Mouse (Mus musculus) brain, embryonic 14.5 days (tissue): ENCODE results near the gene Bach2. TPM values are rescaled to one million over a fixed set of nuclear protein-coding genes. Genes with fewer than 3 reads are reported as not detected.

Experiments
- DNase-seq: peaks from one replicate; pipeline ENCODE4 v3.0.0-alpha.2; 2011; ENCODE audit warnings: low read depth
- CTCF ChIP-seq: fragments of 200-500 bp; IDR thresholded peaks from 2 replicates; pipeline ENCODE4 v1.5.1; 2012; ENCODE audit warnings: inconsistent platforms, mild to moderate bottlenecking, moderate library complexity, borderline replicate concordance; ENCODE audit not compliant: insufficient read depth, insufficient read length; ENCODE audit errors: extremely low read depth
- POLR2A ChIP-seq: fragments of 200-500 bp; IDR thresholded peaks from 2 replicates; pipeline ENCODE4 v1.6.1; 2012; ENCODE audit warnings: mild to moderate bottlenecking, inconsistent platforms, borderline replicate concordance; ENCODE audit not compliant: poor library complexity, insufficient read depth, insufficient read length, severe bottlenecking; ENCODE audit errors: extremely low read depth
- polyA plus RNA-seq: library from polyadenylated mRNA; depleted of rRNA; stranded (reverse); fragments of >200 nt; gene quantifications from 2 replicates; pipeline ENCODE4 v1.2.3, GENCODE M21; 2012

Bach2 gene
- polyA plus RNA-seq, 1 experiment = 31.4 TPM

DNA sequence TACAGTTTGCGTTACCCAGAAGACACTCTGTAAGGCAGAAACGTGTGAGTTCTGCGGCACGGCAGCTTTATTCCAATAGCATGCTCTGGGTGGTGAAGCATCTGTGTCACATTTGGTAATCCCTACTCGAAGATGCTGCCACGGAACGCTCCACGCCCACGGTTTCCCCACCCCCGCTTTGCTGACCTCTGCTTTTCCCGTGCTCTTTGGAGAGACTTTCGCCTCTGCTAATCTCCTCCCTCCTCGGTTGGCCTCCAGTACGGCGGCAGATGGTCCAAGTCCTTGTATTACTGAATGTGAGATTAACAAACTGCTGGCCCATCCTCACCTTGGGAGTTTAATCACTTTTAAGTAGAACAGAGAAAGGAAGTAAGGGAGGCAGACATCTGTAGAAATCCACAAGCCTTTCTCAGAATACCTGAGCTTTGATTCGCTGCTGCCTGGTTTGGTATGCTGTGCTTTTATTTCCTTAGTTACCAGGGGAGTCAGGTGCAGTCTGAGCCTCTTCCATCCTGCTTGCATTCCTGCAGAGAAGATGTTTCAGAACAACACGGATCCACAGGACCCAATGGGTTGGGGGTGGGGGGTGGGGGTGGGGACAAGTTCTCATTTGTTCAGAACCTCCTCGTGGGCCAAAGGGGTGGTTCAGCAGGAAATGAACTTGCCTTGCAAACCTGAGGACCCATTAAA lies 242.9 kb downstream of the Bach2 start:
- DNase-seq = peak; percentile 67
- no peak for TF ChIP-seq CTCF
- TF ChIP-seq POLR2A = no peak

DNA sequence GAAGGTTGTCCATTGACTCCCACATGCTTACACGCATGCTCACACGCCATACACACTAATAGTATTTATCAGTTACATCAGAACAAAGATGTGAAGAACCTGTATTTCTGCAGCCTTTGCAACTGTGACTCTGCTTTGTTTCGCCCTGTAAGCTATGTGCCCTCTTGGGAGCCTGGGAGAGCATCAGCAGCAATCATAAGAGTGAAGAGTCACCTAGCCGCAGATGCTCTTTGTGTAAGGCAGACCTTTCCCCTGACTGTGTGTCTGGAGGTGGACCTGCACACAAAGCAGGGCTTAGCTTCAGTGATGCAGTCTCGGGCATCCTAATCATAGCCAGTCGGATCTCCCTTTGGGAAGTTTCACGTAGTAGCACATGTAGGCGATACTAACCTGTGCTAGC lies 243.5 kb downstream of the Bach2 start:
- DNase-seq = peak; percentile 42
- TF ChIP-seq CTCF (no peak), POLR2A (no peak)

DNA sequence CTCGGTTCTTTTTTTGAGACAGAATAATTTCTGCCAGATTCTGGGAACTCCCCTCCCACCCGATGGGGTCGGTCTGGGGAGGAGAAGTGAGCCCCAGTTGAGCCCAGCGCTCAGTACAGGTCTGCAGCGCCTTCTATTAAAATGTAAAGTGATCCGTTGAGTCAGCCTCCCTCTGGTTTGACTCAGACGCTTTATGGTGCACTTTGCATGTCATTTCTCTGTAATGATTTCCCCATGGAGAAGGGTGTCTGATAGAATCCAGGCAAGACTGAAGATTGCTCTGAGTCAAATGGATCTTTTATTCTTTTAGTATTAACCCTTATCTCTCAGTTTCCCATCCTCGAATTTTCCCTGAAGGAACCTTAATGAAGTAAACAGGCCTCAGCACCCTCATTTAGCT lies 244.3 kb downstream of the Bach2 start:
- peak; percentile 83 for DNase-seq
- TF ChIP-seq CTCF = no peak
- no peak for TF ChIP-seq POLR2A

DNA sequence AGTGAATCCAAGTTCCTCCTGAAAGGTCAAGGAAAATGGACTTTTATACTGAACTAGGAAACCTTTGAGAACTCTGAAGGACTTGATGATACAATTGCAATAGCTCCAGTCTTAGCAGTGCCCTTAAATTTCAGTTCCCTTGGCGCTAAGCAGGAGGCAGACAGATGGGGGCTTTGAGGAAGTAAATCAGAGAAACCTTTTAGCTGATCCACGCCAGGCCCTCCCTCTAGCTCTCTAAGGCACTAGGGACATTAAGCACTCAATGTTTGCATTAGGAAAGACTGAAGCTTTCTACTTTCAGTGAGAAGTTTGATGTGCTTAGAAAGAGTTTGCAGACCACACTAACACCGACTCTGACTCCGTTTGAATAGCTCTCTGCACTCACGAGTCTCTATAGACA lies 247.2 kb downstream of the Bach2 start:
- no peak for TF ChIP-seq POLR2A
- TF ChIP-seq CTCF = no peak
- peak; percentile 62 for DNase-seq

DNA sequence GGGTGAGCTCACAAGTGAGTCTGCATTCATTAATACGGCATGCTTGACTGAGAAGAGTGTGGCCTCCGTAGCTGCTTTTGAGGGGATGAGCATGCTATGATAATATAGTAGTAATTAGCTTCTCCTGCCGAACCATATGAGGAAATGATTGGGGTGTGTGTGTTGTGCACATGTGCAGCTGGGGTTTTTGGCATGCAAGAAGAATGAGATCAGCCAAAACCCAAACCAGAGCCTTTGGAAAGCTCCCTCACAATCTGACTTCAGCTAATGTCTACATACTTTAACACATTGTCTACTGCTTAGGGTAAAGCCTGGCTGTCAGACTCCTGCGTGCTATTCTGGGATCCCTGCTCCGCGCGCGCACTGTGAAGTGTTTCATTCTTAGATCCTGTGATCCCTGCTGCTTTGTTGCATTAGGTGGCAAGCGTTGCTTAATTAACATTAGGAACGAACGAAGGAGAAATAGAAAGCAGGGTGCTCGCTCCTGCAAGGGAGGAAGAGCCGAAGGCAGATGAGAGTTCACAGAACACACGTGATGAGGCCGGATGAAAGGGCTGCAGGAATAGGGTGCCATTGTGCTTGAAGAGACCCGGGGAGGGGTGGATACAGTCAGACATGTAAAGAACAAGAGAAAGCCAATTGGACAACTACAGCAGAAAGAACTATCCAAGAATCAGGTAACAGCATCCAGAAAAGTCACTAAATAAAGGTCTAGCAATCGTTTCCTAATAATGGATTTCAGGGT lies 248.2 kb downstream of the Bach2 start:
- TF ChIP-seq CTCF = no peak
- TF ChIP-seq POLR2A = no peak
- peak; percentile 92 for DNase-seq

DNA sequence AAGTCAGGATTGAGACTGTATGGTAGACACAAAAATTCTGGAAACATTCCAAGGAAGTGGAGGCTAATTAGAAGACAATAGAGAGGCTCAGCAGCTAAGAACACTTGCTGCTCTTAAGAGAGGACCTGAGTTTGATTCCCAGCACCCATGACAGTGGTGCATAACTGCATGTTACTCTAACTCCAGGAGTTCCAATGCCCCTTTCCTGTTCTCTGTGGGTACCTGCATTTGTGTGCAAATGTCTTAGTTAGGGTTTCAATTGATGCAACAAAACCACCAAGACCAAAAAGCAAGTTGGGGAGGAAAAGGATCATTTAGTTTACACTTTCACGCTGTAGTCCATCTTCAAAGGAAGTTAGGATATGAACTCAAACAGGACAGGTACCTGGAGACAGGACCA lies 250.6 kb downstream of the Bach2 start:
- TF ChIP-seq POLR2A (no peak), CTCF (no peak)
- DNase-seq = no peak

DNA sequence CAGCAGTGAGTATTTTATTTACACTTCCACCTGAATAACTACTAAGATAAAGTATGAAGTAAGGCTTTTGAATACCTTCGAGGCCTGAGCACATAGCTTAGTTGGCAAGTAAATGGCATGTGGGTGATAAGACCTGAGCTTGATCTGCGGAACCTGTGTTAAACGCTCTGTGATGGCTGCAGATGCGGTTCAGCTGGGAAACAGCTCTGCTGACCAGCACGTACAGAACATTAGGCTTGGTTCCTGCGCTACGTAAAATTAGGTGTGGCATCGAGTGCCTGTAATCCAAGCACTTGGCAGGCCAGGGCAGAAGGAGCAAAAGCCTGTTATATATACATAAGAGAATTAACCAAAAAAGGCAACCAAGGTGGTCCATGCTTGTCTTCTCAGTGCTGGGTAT lies 252.6 kb downstream of the Bach2 start:
- TF ChIP-seq POLR2A (no peak), CTCF (no peak)
- no peak for DNase-seq

DNA sequence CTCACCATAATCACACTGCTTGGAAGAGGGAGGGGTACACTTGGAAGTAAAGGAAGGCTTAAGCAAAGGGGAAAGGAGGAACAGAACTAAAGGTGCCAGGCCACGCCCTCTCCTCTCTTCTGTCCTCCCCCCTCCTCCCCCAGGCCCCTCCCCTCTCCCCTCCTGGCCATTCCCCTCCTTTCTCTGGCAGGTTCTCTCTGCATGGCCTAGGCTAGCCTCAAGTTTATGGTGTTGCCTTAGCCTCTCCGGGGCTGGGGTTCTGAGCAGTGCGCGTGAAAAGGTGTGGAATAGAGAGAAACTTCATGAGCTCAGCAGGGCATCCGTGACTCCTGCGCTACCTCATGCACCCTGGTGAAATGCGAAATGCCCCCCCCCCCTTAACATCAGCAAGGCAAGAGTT lies 254.2 kb downstream of the Bach2 start:
- DNase-seq = no peak
- TF ChIP-seq CTCF (no peak), POLR2A (no peak)

DNA sequence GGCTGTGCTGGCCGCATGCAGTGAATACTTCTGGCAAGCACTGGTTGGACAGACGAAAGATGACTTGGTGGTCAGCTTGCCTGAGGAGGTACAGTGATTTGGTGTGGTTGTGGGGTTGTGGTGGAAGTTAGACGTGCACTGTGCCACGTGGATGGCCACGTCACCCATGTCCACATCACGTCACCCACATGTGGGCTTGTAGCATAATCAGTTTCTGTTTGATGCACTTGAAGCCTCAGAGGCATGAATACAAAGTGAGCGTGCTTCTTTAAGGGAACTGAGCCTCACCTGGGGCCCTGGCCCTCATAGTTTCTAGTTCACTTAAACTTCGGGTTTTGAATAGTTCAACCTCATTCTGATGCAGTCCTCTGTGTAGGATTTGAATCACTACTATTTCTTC lies 263.2 kb downstream of the Bach2 start:
- no peak for DNase-seq
- TF ChIP-seq CTCF = no peak

DNA sequence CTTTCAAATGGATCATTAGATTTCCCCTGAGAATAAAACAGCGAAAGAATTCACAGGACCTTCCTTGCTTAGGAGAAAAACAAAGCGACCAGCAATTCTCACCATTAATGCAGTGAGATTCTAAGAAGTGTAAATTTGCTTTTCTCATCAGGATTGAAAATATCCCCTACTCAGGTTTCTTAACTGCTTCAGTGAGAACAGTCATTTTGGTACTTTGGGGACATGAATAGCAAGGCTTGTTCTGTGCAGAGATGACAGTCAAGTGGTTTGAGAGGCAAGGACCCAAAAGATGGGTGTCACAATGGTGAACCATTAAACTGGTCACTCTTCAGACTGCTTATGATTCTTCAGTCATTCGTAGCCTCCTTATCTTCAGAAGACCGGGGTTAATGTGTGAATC lies 263.6 kb downstream of the Bach2 start:
- TF ChIP-seq POLR2A = no peak
- TF ChIP-seq CTCF = no peak
- DNase-seq = no peak

DNA sequence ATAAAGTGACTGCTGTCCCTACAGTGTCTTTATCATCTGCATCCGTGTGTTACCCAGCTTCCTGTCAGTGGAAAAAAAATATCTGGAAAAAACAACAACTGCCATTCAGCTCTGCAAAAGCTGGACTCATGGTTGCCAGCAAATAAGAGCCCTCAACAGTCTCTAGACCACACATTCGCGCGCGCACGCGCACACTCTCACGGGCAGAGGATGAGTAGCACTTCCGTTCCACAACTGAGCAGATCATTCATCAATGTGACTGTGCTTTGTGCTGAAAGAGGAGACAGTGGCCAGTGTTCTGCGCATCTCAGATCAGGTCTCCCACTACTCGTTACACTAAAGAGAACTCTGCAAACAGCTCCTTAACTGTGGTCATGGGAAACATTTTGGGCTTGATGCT lies 265.6 kb downstream of the Bach2 start:
- TF ChIP-seq POLR2A (no peak), CTCF (no peak)
- DNase-seq = no peak

DNA sequence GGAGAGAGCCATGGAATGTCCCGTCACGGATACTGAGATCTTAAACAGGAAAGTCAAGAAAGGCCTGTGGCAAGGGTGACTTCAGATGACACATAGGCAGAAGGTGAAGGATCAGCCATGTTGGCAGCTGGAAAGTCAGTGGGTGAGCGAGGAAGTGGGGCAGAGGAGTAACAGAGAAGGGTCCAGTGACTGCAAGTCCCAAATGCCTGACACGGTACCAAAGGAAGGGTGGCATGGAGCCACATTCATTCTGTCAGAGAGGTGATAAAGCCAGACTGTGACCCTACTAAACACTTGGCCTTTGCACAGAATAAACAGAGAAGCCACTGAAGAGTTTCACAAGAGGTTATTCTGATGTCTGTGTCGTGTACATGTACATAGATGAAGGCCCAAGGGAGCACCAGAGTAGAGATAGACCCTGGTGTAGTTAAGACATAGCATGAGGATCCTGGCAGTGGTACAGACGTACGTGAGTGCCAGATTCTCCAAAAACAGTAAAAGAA lies 267.8 kb downstream of the Bach2 start:
- TF ChIP-seq POLR2A (no peak), CTCF (no peak)
- no peak for DNase-seq
